Mouse (Mus musculus) heart, adult 8-10 months (tissue): ENCODE results near the gene Lrrc19. TPM values are rescaled to one million over a fixed set of nuclear protein-coding genes. Genes with fewer than 3 reads are reported as not detected.

Experiments used
- DNase-seq: peaks from one replicate; pipeline ENCODE4 v3.0.0; 2022; ENCODE audit warnings: low spot score
- microRNA-seq: library from miRNA; unstranded; fragments of <30 nt; microRNA quantifications from one replicate; pipeline ENCODE4 v1.2.0, GENCODE M21; 2022
- total RNA-seq, 4 experiments: library from RNA; stranded (reverse); gene quantifications; 2 replicates each; pipeline ENCODE4 v1.2.4; 2022

Gene Lrrc19
- total RNA-seq, 4 experiments from 2014 or later = not detected

DNA sequence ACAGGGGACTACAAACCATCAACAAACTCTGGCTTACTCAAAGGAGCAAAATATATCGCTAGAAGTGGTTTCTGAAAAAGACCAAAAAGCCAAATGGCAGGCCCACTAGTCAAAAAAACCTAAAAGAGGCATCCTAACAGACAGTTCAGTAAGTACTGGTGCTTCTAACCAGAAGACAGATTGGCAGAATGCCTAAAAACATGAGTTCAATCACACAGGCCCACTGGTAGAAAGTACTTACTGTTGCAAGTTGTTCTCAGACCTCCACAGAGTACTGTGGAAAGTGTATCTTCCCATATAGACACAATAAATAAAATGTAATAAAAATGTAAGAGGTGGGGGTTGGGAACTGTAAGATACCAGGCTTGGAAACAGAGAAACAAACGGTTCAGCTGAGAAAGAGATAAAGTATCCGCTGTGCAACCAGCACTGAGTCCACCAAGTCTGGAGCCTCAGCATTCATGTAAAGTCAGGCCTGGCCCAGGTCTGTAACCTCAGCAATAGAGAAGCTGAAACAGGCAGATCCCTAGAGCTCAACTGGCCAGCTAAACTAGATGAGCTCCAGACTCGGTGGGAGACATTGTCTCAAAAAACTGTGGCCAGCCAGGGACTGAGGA is 58.1 kb downstream of the Lrrc19 start:
- DNase-seq = no peak

Small RNA genes within 50 kb of the gene (microRNA-seq; reads per million reads assigned to microRNA genes)
- gene Mir872 = 668 reads per million, percentile 78 among the genes with 10 or more reads in this experiment

Other genes with a start within 250 kb of the Lrrc19 start
- gene Gm10306, start 93.6 kb downstream of the Lrrc19 start, total RNA-seq = not detected
- 1 to 10 TPM; 3.4 to 4.4 (median 3.8) TPM for gene Caap1, start 93.3 kb downstream of the Lrrc19 start, total RNA-seq
- 10 to 100 TPM; 39.0 to 48.5 (median 46.0) TPM for gene Plaa, start 46.9 kb downstream of the Lrrc19 start, total RNA-seq
- 1 to 10 TPM; 4.5 to 5.8 (median 4.9) TPM for gene Ift74, start 35.7 kb downstream of the Lrrc19 start, total RNA-seq
- 10 to 100 TPM; 33.1 to 36.1 (median 33.6) TPM for gene Tek, start 89.1 kb upstream of the Lrrc19 start, total RNA-seq